Mouse (Mus musculus) left cerebral cortex, postnatal 36 days (tissue): ENCODE results near the gene Prss8. TPM values are rescaled to one million over a fixed set of nuclear protein-coding genes. Genes with fewer than 3 reads are reported as not detected.
"Not testable (repeated sequence)": the region's sequence is repeated elsewhere in the genome, so short reads cannot be mapped to it uniquely, and the experiment has no call there.

Experiments used
- DNase-seq, 2 experiments: peaks; one replicate each; pipeline ENCODE4 v3.0.0; 2021 to 2022; ENCODE audit warnings: low spot score in 2 of 2, mixed read lengths in 1 of 2
- intact Hi-C: fragments of 180-260 bp; cut with DNase I; formaldehyde crosslinking; loops from one replicate; pipeline ENCODE4 v1.15.1; 2025
- total RNA-seq, 2 experiments: library from RNA; stranded (reverse); gene quantifications; 2 replicates each; pipeline ENCODE4 v1.2.3; 2021

Prss8 gene
- total RNA-seq: not detected

- DNase-seq: no peak
- intact Hi-C loops: no loop called here
Measured at GRCm38 (mm10) chr7:127929923-127930322, at the start of gene Prss8. Gene Prss8 (minus strand): TSS chr7:127930104.

- intact Hi-C loops: no loop called here
- DNase-seq: no peak
Measured at GRCm38 (mm10) chr7:127978856-127979255, 49.0 kb upstream of the Prss8 start.

- no peak for DNase-seq
- intact Hi-C loops: no loop called here
Measured at GRCm38 (mm10) chr7:127974413-127974930, 44.6 kb upstream of the Prss8 start.

GRCm38 (mm10) chr7:127967922-127968828, 38.3 kb upstream of the Prss8 start:
- peak; percentile 66 to 75 for DNase-seq
- intact Hi-C loops: loop anchor here (1.0 kb wide), 1 partner anchor 33 kb away; no protein-coding TSS in a partner anchor

- DNase-seq: peak; percentile 95
- intact Hi-C loops: loop anchor here (1.0 kb wide), 1 partner anchor 32 kb away; no protein-coding TSS in a partner anchor
Measured at GRCm38 (mm10) chr7:127967004-127967921, 37.4 kb upstream of the Prss8 start, which contains the start of gene Fus. Gene Fus (plus strand): TSS chr7:127967457.

- intact Hi-C loops: no loop called here
- no peak for DNase-seq
Measured at GRCm38 (mm10) chr7:127966371-127966918, 36.5 kb upstream of the Prss8 start.

GRCm38 (mm10) chr7:127959364-127959763, 29.5 kb upstream of the Prss8 start:
- intact Hi-C loops: no loop called here
- DNase-seq: no peak

- no peak for DNase-seq
- intact Hi-C loops: no loop called here
Measured at GRCm38 (mm10) chr7:127952864-127953581, 23.1 kb upstream of the Prss8 start.

- no peak for DNase-seq
- intact Hi-C loops: no loop called here
Measured at GRCm38 (mm10) chr7:127946470-127947023, 16.6 kb upstream of the Prss8 start, which contains the start of gene Prss36. Gene Prss36 (minus strand): TSS chr7:127946725.

GRCm38 (mm10) chr7:127944614-127945013, 14.7 kb upstream of the Prss8 start:
- DNase-seq: no peak
- intact Hi-C loops: no loop called here

- DNase-seq, intact Hi-C loops: not testable (repeated sequence)
Measured at GRCm38 (mm10) chr7:127942097-127942496, 12.2 kb upstream of the Prss8 start.

GRCm38 (mm10) chr7:127936216-127936884, 6.4 kb upstream of the Prss8 start:
- intact Hi-C loops: loop anchor here (5.0 kb wide), 2 partner anchors 134 to 159 kb away; partner anchors contain the start of genes Hsd3b7 and Setd1a
- no peak for DNase-seq

- intact Hi-C loops: loop anchor here (1.0 to 5.0 kb wide), 3 partner anchors 32 to 158 kb away; partner anchors contain the start of genes Fus, Hsd3b7 and Setd1a
- DNase-seq: no peak
Measured at GRCm38 (mm10) chr7:127935748-127936159, 5.8 kb upstream of the Prss8 start.

GRCm38 (mm10) chr7:127935028-127935722, 5.3 kb upstream of the Prss8 start:
- peak; percentile 94 to 95 for DNase-seq
- intact Hi-C loops: loop anchor here (1.0 to 5.0 kb wide), 3 partner anchors 32 to 158 kb away; partner anchors contain the start of genes Fus, Hsd3b7 and Setd1a

GRCm38 (mm10) chr7:127934075-127934474, 4.2 kb upstream of the Prss8 start:
- no peak for DNase-seq
- intact Hi-C loops: no loop called here

- intact Hi-C loops: no loop called here
- no peak for DNase-seq
Measured at GRCm38 (mm10) chr7:127932273-127933031, 2.5 kb upstream of the Prss8 start.
